Mouse (Mus musculus) forebrain, embryonic 16.5 days (tissue): Measurements from ENCODE around the gene Pitx1. TPM values are rescaled to one million over a fixed set of nuclear protein-coding genes. Genes with fewer than 3 reads are reported as not detected.

Source experiments
- ATAC-seq: fragments of 200-750 bp; cut with Nextera tagmentation; 2 replicates; pipeline ENCODE4 v1.8.0; 2017; ENCODE audit warnings: mild to moderate bottlenecking, moderate library complexity
- H3K27ac ChIP-seq: fragments of 300-500 bp; sonication (generic); 2 replicates; pipeline ENCODE4 v1.5.1; 2014; ENCODE audit warnings: low read length, control low read depth
- H3K27me3 ChIP-seq: fragments of 300-500 bp; sonication (generic); replicated peaks from 2 replicates; pipeline ENCODE4 v1.6.1; 2014; ENCODE audit warnings: low read length; ENCODE audit not compliant: control insufficient read depth, insufficient read depth
- H3K36me3 ChIP-seq: fragments of 300-500 bp; sonication (generic); 2 replicates; pipeline ENCODE4 v1.6.1; 2014; ENCODE audit not compliant: control insufficient read depth, insufficient read depth
- H3K4me1 ChIP-seq: fragments of 300-500 bp; sonication (generic); replicated peaks from 2 replicates; pipeline ENCODE4 v1.6.1; 2014; ENCODE audit warnings: low read length; ENCODE audit not compliant: control insufficient read depth, insufficient read depth
- H3K4me2 ChIP-seq: fragments of 300-500 bp; sonication (generic); 2 replicates; pipeline ENCODE4 v1.6.1; 2014; ENCODE audit warnings: mild to moderate bottlenecking, low read length, control low read depth
- H3K4me3 ChIP-seq: fragments of 300-500 bp; sonication (generic); replicated peaks from 2 replicates; pipeline ENCODE4 v1.5.1; 2014; ENCODE audit warnings: mild to moderate bottlenecking, low read length, control low read depth
- H3K9ac ChIP-seq: fragments of 300-500 bp; sonication (generic); replicated peaks from 2 replicates; pipeline ENCODE4 v1.6.1; 2014; ENCODE audit warnings: low read depth, low read length, control low read depth
- H3K9me3 ChIP-seq: fragments of 300-500 bp; sonication (generic); 2 replicates; pipeline ENCODE4 v1.6.1; 2016; ENCODE audit warnings: low read length; ENCODE audit not compliant: control insufficient read depth
- WGBS: fragments of 180-500 bp; shearing (Covaris S2); extraction: QIAGEN DNeasy Blood & Tissue Kit; methylation state at CpG from one replicate; pipeline ENCODE4 v1.1.7; 2014; 5-methylcytosine and 5-hydroxymethylcytosine counted together
- polyA plus RNA-seq: library from polyadenylated mRNA; unstranded; fragments of >200 nt; fragmentation: Nextera tagmentation; extraction: Ambion mirVana; gene quantifications from 2 replicates; pipeline ENCODE4 v1.2.1, GENCODE M21; 2015

The Pitx1 gene
- 0.35 TPM in 1 of 2 replicates, not detected in the other for polyA plus RNA-seq

DNA sequence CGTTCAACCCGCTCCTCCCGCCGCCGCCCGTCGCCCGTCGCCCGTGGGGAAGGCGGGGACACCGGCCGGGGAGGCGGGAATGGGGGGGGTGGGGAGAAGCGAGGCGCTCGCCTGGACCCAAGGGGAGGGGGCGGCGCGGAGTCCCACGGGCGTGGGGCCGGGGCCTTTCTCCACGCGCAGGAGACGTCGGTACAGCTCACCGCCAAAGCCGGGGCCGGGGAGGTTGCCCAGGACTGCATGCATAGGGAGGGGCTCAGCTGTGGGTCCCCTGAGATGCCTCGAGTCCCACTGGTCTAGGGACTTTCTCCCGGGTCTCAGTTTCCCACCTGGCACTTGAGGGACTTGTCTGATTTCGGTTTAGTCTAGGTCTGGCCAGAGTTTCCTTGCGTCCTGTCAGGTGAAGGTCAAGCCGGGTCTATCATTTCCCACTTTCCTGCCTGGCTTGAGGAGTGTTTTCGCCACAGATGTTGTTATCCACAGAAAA lies at the start of gene Pitx1:
TSS of gene Pitx1 (minus strand) at position 51 of the 484 bp plus-strand sequence.
- peaks cover 88% of the 10 kb centered on the region for H3K27me3 ChIP-seq
- 0 out of 2 replicates have a peak, but pooled peaks cover 2% of the 10 kb centered on the region for H3K9me3 ChIP-seq
- WGBS, result 0% methylated on average over 29 of the region's 36 CpGs
- ATAC-seq, result no peak; the same call in 1 of the 2 replicates
- no peak within 1 kb of the TSS for H3K4me2 ChIP-seq
- H3K4me1 ChIP-seq, result peaks cover 15% of the 10 kb centered on the region
- no peak within 1 kb of the TSS for H3K27ac ChIP-seq
- H3K9ac ChIP-seq, result no peak within 1 kb of the TSS
- H3K36me3 ChIP-seq, result no peaks in the 10 kb centered on the region
- no peak within 1 kb of the TSS for H3K4me3 ChIP-seq

DNA sequence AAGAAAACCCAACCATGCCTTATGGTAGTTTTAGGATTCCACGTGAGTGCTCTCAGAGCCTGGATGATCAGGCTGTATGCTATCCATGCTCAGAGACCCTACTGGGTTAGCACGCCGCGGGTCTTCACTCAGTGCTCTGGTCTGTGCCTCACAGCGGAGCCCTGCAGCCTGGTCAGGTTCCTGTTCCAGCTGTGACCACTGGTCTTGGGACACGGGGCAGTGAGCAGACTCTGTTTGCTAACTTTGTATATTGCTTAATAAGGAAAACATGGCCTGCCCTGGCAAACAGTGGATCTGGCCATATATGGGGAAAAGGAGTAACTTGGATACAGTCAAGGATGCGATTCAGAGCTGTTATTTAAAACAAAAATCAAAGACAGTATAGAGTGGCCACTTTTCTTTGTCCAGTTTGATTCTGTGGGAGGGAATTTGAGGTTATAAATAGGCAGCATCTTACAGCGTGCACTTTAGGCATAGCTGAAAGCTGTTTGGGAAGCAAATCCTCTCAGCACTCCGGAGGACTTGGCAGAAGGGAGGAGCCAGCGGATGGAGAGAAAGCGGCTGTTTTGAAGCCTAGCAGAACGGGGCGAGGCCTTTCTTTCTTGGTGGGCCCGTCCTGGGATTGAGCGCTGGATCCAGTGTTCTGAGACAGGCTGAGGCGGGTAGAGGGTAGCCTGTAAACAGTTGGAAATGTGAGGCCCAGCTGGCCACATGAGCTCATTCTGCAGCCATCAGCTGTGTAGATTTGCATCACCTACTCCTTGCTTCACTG lies 45.6 kb upstream of the Pitx1 start:
- Histone ChIP-seq H3K36me3 (no peaks in the 10 kb centered on the region), H3K9me3 (no peaks in the 10 kb centered on the region), H3K4me1 (no peaks in the 10 kb centered on the region), H3K9ac (no peak overlapping the region), H3K27me3 (no peaks in the 10 kb centered on the region), H3K27ac (no peak overlapping the region), H3K4me2 (no peak overlapping the region), H3K4me3 (no peak overlapping the region)
- WGBS, result 46% methylated on average over 16 of the region's 16 CpGs
- ATAC-seq, result no peak

DNA sequence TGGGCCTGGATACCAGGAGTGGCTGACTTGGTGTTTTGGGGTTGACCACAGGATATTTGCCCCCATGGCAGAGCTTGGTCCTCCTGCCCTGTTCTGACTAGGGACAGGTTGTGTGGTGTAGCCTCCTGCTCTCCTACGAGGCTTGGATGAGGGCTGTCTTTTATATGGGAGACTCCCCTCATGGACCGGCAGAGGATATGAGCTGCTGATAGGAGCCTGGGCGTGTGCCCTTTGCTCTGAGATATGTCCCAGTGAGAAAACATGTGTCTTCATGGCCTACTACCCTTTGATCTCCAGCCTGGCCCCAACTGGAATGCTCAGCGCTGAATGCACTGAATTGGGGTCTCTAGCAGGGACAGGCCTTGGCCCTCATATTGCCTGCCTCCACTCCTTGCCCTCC lies 42.4 kb upstream of the Pitx1 start:
- WGBS, result 89% methylated on average over 4 of the region's 4 CpGs
- H3K27me3 ChIP-seq, result no peaks in the 10 kb centered on the region
- no peaks in the 10 kb centered on the region for H3K9me3 ChIP-seq
- no peak overlapping the region for H3K27ac ChIP-seq
- no peak overlapping the region for H3K4me3 ChIP-seq
- H3K36me3 ChIP-seq, result no peaks in the 10 kb centered on the region
- H3K4me1 ChIP-seq, result no peaks in the 10 kb centered on the region
- no peak overlapping the region for H3K4me2 ChIP-seq
- no peak for ATAC-seq
- no peak overlapping the region for H3K9ac ChIP-seq

GRCm38 (mm10) chr13:55871410-55871809 lies 35.4 kb upstream of the Pitx1 start:
- Histone ChIP-seq H3K4me1 (no peaks in the 10 kb centered on the region), H3K4me2 (no peak overlapping the region)
- WGBS, result 90% methylated on average over 7 of the region's 7 CpGs

GRCm38 (mm10) chr13:55870001-55870400 lies 34.0 kb upstream of the Pitx1 start:
- H3K27ac ChIP-seq, result no peak overlapping the region
- 89% methylated on average over 1 of the region's 1 CpGs for WGBS
- no peaks in the 10 kb centered on the region for H3K9me3 ChIP-seq
- H3K27me3 ChIP-seq, result no peaks in the 10 kb centered on the region
- H3K36me3 ChIP-seq, result no peaks in the 10 kb centered on the region
- H3K4me2 ChIP-seq, result no peak overlapping the region
- H3K4me3 ChIP-seq, result no peak overlapping the region
- no peak overlapping the region for H3K9ac ChIP-seq
- ATAC-seq, result no peak
- no peaks in the 10 kb centered on the region for H3K4me1 ChIP-seq

More at GRCm38 (mm10) chr13:55871410-55871809, 35.4 kb upstream of the Pitx1 start:
- ATAC-seq, result no peak
- Histone ChIP-seq H3K4me3 (no peak overlapping the region), H3K36me3 (no peaks in the 10 kb centered on the region), H3K9ac (no peak overlapping the region), H3K27me3 (no peaks in the 10 kb centered on the region), H3K27ac (no peak overlapping the region), H3K9me3 (no peaks in the 10 kb centered on the region)

DNA sequence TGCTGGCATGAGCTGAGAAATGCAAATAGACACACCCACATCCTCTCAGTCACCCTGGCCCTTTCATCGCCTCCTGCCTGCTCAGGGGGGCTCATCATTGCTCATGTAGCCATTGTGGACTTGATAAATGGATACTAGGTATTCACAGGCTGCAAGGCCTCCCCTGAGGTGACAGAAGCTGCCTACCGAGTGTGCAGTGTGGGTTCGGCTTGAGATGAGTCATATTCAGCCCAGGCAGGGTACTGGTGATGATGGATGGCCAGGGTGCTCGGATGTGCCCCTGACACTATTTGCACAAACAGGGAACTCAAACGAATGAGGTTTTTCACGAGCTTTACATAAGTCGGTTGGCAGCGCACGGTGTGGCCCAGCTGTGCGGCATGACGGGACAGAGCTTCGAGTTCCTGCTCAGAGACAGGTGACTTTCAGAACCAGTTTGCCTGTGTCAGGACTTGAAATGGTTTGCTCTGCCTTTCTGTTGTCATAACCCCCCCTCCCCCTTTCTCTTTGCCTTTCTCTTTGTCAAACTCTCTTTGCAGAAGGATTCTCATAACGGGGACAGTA lies 31.6 kb upstream of the Pitx1 start:
- Histone ChIP-seq H3K4me3 (no peak overlapping the region), H3K9me3 (no peaks in the 10 kb centered on the region), H3K36me3 (no peaks in the 10 kb centered on the region), H3K9ac (no peak overlapping the region), H3K4me2 (no peak overlapping the region), H3K27ac (no peak overlapping the region), H3K27me3 (no peaks in the 10 kb centered on the region), H3K4me1 (no peaks in the 10 kb centered on the region)
- ATAC-seq, result no peak
- WGBS, result 82% methylated on average over 13 of the region's 13 CpGs

GRCm38 (mm10) chr13:55860483-55860882 lies 24.5 kb upstream of the Pitx1 start:
- Histone ChIP-seq H3K4me1 (no peaks in the 10 kb centered on the region; the same call in 1 of the 2 replicates), H3K27me3 (0 out of 2 replicates have a peak, but pooled peaks cover 3% of the 10 kb centered on the region), H3K4me3 (no peak overlapping the region), H3K27ac (no peak overlapping the region), H3K9ac (no peak overlapping the region), H3K9me3 (no peaks in the 10 kb centered on the region), H3K4me2 (no peak overlapping the region), H3K36me3 (no peaks in the 10 kb centered on the region)
- ATAC-seq, result no peak
- WGBS, result 15% methylated on average over 10 of the region's 10 CpGs

DNA sequence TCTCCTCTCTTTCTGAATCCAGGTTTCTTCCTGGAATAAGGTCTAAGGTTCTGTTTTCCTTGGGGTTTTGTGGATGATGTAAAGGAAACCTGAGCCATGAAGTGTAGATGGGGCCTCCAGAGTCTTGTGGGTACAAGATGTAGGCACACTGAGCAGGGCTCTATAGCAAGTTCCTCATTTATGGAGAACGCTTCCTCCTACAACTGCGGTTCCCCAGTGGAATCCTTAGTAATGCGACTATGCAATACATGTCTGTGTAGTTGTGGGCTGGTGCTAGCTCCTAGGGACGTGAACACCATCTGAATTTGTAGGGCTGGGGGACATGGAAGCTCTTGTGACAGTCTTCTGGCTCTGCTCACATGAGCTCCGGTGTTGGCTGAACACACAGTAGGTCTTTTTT lies 22.5 kb upstream of the Pitx1 start:
- H3K4me3 ChIP-seq, result no peak overlapping the region
- H3K9me3 ChIP-seq, result no peaks in the 10 kb centered on the region
- H3K9ac ChIP-seq, result no peak overlapping the region
- no peak overlapping the region for H3K4me2 ChIP-seq
- H3K36me3 ChIP-seq, result no peaks in the 10 kb centered on the region
- no peak for ATAC-seq
- no peak overlapping the region for H3K27ac ChIP-seq
- H3K27me3 ChIP-seq, result 0 out of 2 replicates have a peak, but pooled peaks cover 3% of the 10 kb centered on the region
- no peaks in the 10 kb centered on the region; the same call in 1 of the 2 replicates for H3K4me1 ChIP-seq
- WGBS, result 94% methylated on average over 5 of the region's 5 CpGs

- H3K4me2 ChIP-seq, result no peak overlapping the region
- WGBS, result 70% methylated on average over 7 of the region's 7 CpGs
These were observed 19.8 kb upstream of the Pitx1 start for GRCm38 (mm10) chr13:55855793-55856192.

More at GRCm38 (mm10) chr13:55855793-55856192, 19.8 kb upstream of the Pitx1 start:
- H3K4me1 ChIP-seq, result no peaks in the 10 kb centered on the region; the same call in 1 of the 2 replicates
- no peaks in the 10 kb centered on the region for H3K9me3 ChIP-seq
- H3K36me3 ChIP-seq, result no peaks in the 10 kb centered on the region
- 0 out of 2 replicates have a peak, but pooled peaks cover 3% of the 10 kb centered on the region for H3K27me3 ChIP-seq
- no peak for ATAC-seq
- no peak overlapping the region for H3K27ac ChIP-seq
- H3K4me3 ChIP-seq, result no peak overlapping the region
- H3K9ac ChIP-seq, result no peak overlapping the region
